In the genomic region with DNA sequence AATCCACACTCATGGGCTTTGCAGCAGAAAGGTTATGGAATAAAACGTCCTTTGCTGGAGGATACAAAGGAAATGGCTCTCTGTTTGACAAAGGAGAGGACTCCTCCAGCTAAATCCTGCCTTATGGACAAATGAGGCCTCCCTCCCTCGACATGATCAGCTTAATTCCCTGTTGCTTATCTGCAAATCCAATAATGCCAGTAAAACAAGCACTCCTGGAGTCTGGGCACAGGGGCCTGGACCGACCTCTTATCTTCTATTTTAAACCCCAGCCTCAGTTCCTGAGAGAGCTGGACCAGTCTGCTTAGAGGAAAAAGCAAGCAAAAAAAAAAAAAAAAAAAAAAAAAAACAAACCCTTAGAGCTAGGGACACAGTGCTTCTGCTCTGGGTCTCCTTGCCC, we compare ENCODE assay signal across 30 mouse cellular contexts. TPM values are rescaled to one million over a fixed set of nuclear protein-coding genes. Genes with fewer than 3 reads are reported as not detected.
A peak's percentile ranks its signal among the peaks of the same experiment; 100 is the strongest.
DNase-seq lines count a peak whose midpoint lies in the region; ATAC-seq and TF ChIP-seq lines count a peak whose summit lies in the region.
"Had no signal": no experiment of that assay in that cellular context is flagged by ENCODE, and none has a peak within 500 bp of the region (broad histone marks: within the 10 kb centered on the region; RNA-seq: fewer than 3 reads in every experiment).

No protein-coding gene starts in this region.

- no peaks in the 10 kb centered on the region for H3K4me1 ChIP-seq in midbrain, embryonic 11.5 days (ENCODE audit: control insufficient read depth, insufficient read depth, low read length)
- no peaks in the 10 kb centered on the region for H3K4me1 ChIP-seq in midbrain, postnatal 0 days (ENCODE audit: insufficient read depth, low read length)
- H3K4me1 ChIP-seq in neural tube, embryonic 11.5 days (ENCODE audit: control insufficient read depth, insufficient read depth, low read length): no peaks in the 10 kb centered on the region
- H3K4me1 ChIP-seq: embryonic facial prominence, embryonic 10.5 days; embryonic facial prominence, embryonic 13.5 days; forebrain, embryonic 12.5 days; forebrain, embryonic 15.5 days; heart, embryonic 10.5 days; heart, embryonic 13.5 days; hindbrain, embryonic 12.5 days; hindbrain, embryonic 15.5 days had no signal

- no peaks in the 10 kb centered on the region for H3K36me3 ChIP-seq in midbrain, embryonic 11.5 days (ENCODE audit: control insufficient read depth, insufficient read depth, low read length)
- no peaks in the 10 kb centered on the region for H3K36me3 ChIP-seq in midbrain, postnatal 0 days (ENCODE audit: insufficient read depth, low read length)
- no peaks in the 10 kb centered on the region for H3K36me3 ChIP-seq in neural tube, embryonic 11.5 days (ENCODE audit: control insufficient read depth, insufficient read depth, low read length)
- H3K36me3 ChIP-seq: embryonic facial prominence, embryonic 10.5 days; embryonic facial prominence, embryonic 13.5 days; forebrain, embryonic 12.5 days; forebrain, embryonic 15.5 days; heart, embryonic 10.5 days; heart, embryonic 13.5 days; hindbrain, embryonic 12.5 days; hindbrain, embryonic 15.5 days had no signal

- intact Hi-C loops in heart, postnatal 25 days (cut with DNase I): no loop called here

- no peak for TF ChIP-seq CTCF in midbrain, postnatal 0 days (IDR thresholded peaks at IDR 0.05)
- TF ChIP-seq CTCF in brain, embryonic 14.5 days (IDR thresholded peaks at IDR 0.05; ENCODE audit: borderline replicate concordance, extremely low read depth, insufficient read depth, insufficient read length): no peak

- no peak overlapping the region for H3K4me2 ChIP-seq in midbrain, embryonic 11.5 days
- H3K4me2 ChIP-seq in midbrain, postnatal 0 days (ENCODE audit: low read depth, low read length, poor library complexity, severe bottlenecking): no peak overlapping the region
- no peak overlapping the region for H3K4me2 ChIP-seq in neural tube, embryonic 11.5 days (ENCODE audit: low read depth)
- H3K4me2 ChIP-seq: embryonic facial prominence, embryonic 13.5 days; forebrain, embryonic 12.5 days; forebrain, embryonic 15.5 days; heart, embryonic 13.5 days; hindbrain, embryonic 12.5 days; hindbrain, embryonic 15.5 days had no signal

- no peak for TF ChIP-seq POLR2A in brain, embryonic 14.5 days (IDR thresholded peaks at IDR 0.05; ENCODE audit: borderline replicate concordance, extremely low read depth, insufficient read depth, insufficient read length, poor library complexity, severe bottlenecking)

- WGBS in midbrain, embryonic 11.5 days: 15% methylated on average over 3 of the region's 3 CpGs
- WGBS in midbrain, postnatal 0 days: 6% methylated on average over 3 of the region's 3 CpGs
- 53% methylated on average over 3 of the region's 3 CpGs for WGBS in neural tube, embryonic 11.5 days

- no peak overlapping the region for H3K4me3 ChIP-seq in midbrain, embryonic 11.5 days (ENCODE audit: low read depth, low read length)
- no peak overlapping the region for H3K4me3 ChIP-seq in midbrain, postnatal 0 days (ENCODE audit: low read depth, low read length)
- H3K4me3 ChIP-seq in neural tube, embryonic 11.5 days (ENCODE audit: low read depth, low read length): no peak overlapping the region
- H3K4me3 ChIP-seq: embryonic facial prominence, embryonic 10.5 days; embryonic facial prominence, embryonic 13.5 days; erythroblast, embryonic 14.5 days; forebrain, embryonic 12.5 days; forebrain, embryonic 15.5 days; heart, adult 2 months; heart, embryonic 10.5 days; heart, embryonic 13.5 days; hindbrain, embryonic 12.5 days; hindbrain, embryonic 15.5 days had no signal

- H3K9ac ChIP-seq in midbrain, embryonic 11.5 days (ENCODE audit: low read length): no peak overlapping the region
- no peak overlapping the region for H3K9ac ChIP-seq in midbrain, postnatal 0 days (replicated peaks; ENCODE audit: low read length, poor library complexity, severe bottlenecking)
- no peak overlapping the region for H3K9ac ChIP-seq in neural tube, embryonic 11.5 days (ENCODE audit: low read length)
- H3K9ac ChIP-seq: embryonic facial prominence, embryonic 13.5 days; forebrain, embryonic 12.5 days; forebrain, embryonic 15.5 days; heart, embryonic 13.5 days; hindbrain, embryonic 12.5 days; hindbrain, embryonic 15.5 days had no signal

- H3K9me3 ChIP-seq in midbrain, embryonic 11.5 days (ENCODE audit: control insufficient read depth, low read length): no peaks in the 10 kb centered on the region
- H3K9me3 ChIP-seq in midbrain, postnatal 0 days (ENCODE audit: low read length): no peaks in the 10 kb centered on the region
- H3K9me3 ChIP-seq in neural tube, embryonic 11.5 days (ENCODE audit: control insufficient read depth, low read length): no peaks in the 10 kb centered on the region
- H3K9me3 ChIP-seq: embryonic facial prominence, embryonic 10.5 days; embryonic facial prominence, embryonic 13.5 days; forebrain, embryonic 12.5 days; forebrain, embryonic 15.5 days; heart, embryonic 10.5 days; heart, embryonic 13.5 days; hindbrain, embryonic 12.5 days; hindbrain, embryonic 15.5 days had no signal

- no peak overlapping the region for H3K27ac ChIP-seq in midbrain, embryonic 11.5 days (ENCODE audit: low read depth, low read length)
- H3K27ac ChIP-seq in midbrain, postnatal 0 days (ENCODE audit: low read depth, low read length): no peak overlapping the region
- H3K27ac ChIP-seq in neural tube, embryonic 11.5 days (ENCODE audit: low read depth, low read length): no peak overlapping the region
- H3K27ac ChIP-seq: embryonic facial prominence, embryonic 10.5 days; embryonic facial prominence, embryonic 13.5 days; forebrain, embryonic 12.5 days; forebrain, embryonic 15.5 days; heart, adult 2 months; heart, embryonic 10.5 days; heart, embryonic 13.5 days; hindbrain, embryonic 12.5 days; hindbrain, embryonic 15.5 days had no signal

- no peak for DNase-seq in midbrain, embryonic 11.5 days (ENCODE audit: low spot score, missing footprints)
- no peak for DNase-seq in midbrain, postnatal 0 days (ENCODE audit: low spot score)
- DNase-seq in neural tube, embryonic 11.5 days (ENCODE audit: low spot score): peak; percentile 4
- no peak for DNase-seq in neural tube, embryonic 10.5 days (ENCODE audit: extremely low spot score, low spot score)
- DNase-seq in brain, embryonic 14.5 days (ENCODE audit: low read depth): peak; percentile 19
- DNase-seq in retina, postnatal 7 days (ENCODE audit: low read depth, low spot score): peak; percentile 46
- no peak for DNase-seq in heart, postnatal 25 days (ENCODE audit: low spot score)
- DNase-seq: adrenal gland, postnatal 14 days; cerebellum, adult 11-12 months; cerebellum, adult 8-10 months; cerebellum, postnatal 10 days; cerebellum, postnatal 36 days; embryo, embryonic 11 days; gastrocnemius, postnatal 25 days; heart, adult 2 months; heart, postnatal 14 days had no signal

- ATAC-seq in midbrain, embryonic 11.5 days (ENCODE audit: low FRiP score): 0 out of 2 replicates have a peak, but pooled peaks have one; percentile 8
- ATAC-seq in midbrain, postnatal 0 days (ENCODE audit: low FRiP score): no peak
- no peak for ATAC-seq in neural tube, embryonic 11.5 days (ENCODE audit: insufficient read depth, low FRiP score, low TSS enrichment)
- ATAC-seq: activated CD4-positive, CD25-positive, alpha-beta regulatory T cell, adult 4 months; CD4-positive, CD25-positive, alpha-beta regulatory T cell, adult 4 months; forebrain, embryonic 15.5 days had no signal

- H3K27me3 ChIP-seq in midbrain, embryonic 11.5 days (ENCODE audit: control insufficient read depth, insufficient read depth, low read length): no peaks in the 10 kb centered on the region; the same call in 1 of the 2 replicates
- H3K27me3 ChIP-seq in midbrain, postnatal 0 days (ENCODE audit: insufficient read depth, low read length): no peaks in the 10 kb centered on the region
- no peaks in the 10 kb centered on the region for H3K27me3 ChIP-seq in neural tube, embryonic 11.5 days (ENCODE audit: control insufficient read depth, insufficient read depth, low read length)
- H3K27me3 ChIP-seq: forebrain, embryonic 15.5 days; hindbrain, embryonic 15.5 days had no signal

RNA-seq across cellular contexts. Expression of a gene that starts 53.5 kb away (rescaled TPM):
- 10.5 TPM in 2 replicates for polyA plus RNA-seq in midbrain, embryonic 11.5 days (2014; fragmentation: Nextera tagmentation; extraction: Ambion mirVana)
- 159 and 207 TPM in 2 replicates for total RNA-seq in midbrain, postnatal 0 days (2014; rRNA removed)
- 42.8 and 44.3 TPM in 2 replicates for polyA plus RNA-seq in midbrain, postnatal 0 days (2015; fragmentation: Nextera tagmentation; extraction: Ambion mirVana)
- 16.9 and 20.0 TPM in 2 replicates for polyA plus RNA-seq in neural tube, embryonic 11.5 days (2014; fragmentation: Nextera tagmentation; extraction: Ambion mirVana)
- 109 and 143 TPM in 2 replicates for polyA plus RNA-seq in brain, embryonic 14.5 days (2012; rRNA removed)
- total RNA-seq in heart, postnatal 25 days (2021): under 1 TPM; 0.26 to 0.36 TPM
- total RNA-seq: granulocyte monocyte progenitor cell, adult 5-6 weeks; hematopoietic stem cell, adult 5-6 weeks; MEL had no signal
- polyA plus RNA-seq: erythroblast, embryonic 14.5 days had no signal

Comparison
In these comparisons a context has a peak if more than half of its experiments do, and no peak if none do; other contexts are left out.
1. DNase-seq: peak in neural tube, embryonic 11.5 days (single experiment), brain, embryonic 14.5 days (single experiment) and retina, postnatal 7 days (single experiment); none in midbrain, embryonic 11.5 days (single experiment), midbrain, postnatal 0 days (single experiment), neural tube, embryonic 10.5 days (single experiment) and heart, postnatal 25 days (single experiment).